In genomic region chr11:6628568-6628967, GRCm38 (mm10) we compare ENCODE assay signal across 8 mouse cellular contexts. TPM values are rescaled to one million over a fixed set of nuclear protein-coding genes. Genes with fewer than 3 reads are reported as not detected.
DNase-seq lines count a peak whose midpoint lies in the region; ATAC-seq lines count a peak whose summit lies in the region.

No protein-coding gene starts in this region.

- peak; percentile 25; the same call in 1 of the 2 replicates for ATAC-seq in hindbrain, embryonic 11.5 days (ENCODE audit: low FRiP score)
- ATAC-seq in hindbrain, embryonic 16.5 days: no peak
- no peak; the same call in 1 of the 2 replicates for ATAC-seq in liver, embryonic 13.5 days (ENCODE audit: low read depth)
- ATAC-seq in frontal cortex, adult (ENCODE audit: low TSS enrichment): no peak

- no peaks in the 10 kb centered on the region for H3K27me3 ChIP-seq in hindbrain, embryonic 11.5 days (ENCODE audit: control insufficient read depth, insufficient read depth, low read length)
- H3K27me3 ChIP-seq in hindbrain, embryonic 16.5 days (replicated peaks; ENCODE audit: control insufficient read depth, insufficient read depth, low read length): no peaks in the 10 kb centered on the region
- no peaks in the 10 kb centered on the region for H3K27me3 ChIP-seq in liver, embryonic 13.5 days

- no peak overlapping the region for H3K27ac ChIP-seq in hindbrain, embryonic 11.5 days (ENCODE audit: low read depth, low read length)
- no peak overlapping the region for H3K27ac ChIP-seq in hindbrain, embryonic 16.5 days (ENCODE audit: low read depth, low read length)
- H3K27ac ChIP-seq in liver, embryonic 13.5 days: peak overlapping the region; percentile 90; the same call in 1 of the 2 replicates

- no peak overlapping the region for H3K4me2 ChIP-seq in hindbrain, embryonic 11.5 days (replicated peaks; ENCODE audit: low read depth, low read length)
- H3K4me2 ChIP-seq in hindbrain, embryonic 16.5 days (ENCODE audit: low read length): no peak overlapping the region
- no peak overlapping the region for H3K4me2 ChIP-seq in liver, embryonic 13.5 days

- WGBS in hindbrain, embryonic 11.5 days: 23% methylated on average over 4 of the region's 4 CpGs
- WGBS in hindbrain, embryonic 16.5 days: 22% methylated on average over 4 of the region's 4 CpGs
- 23% methylated on average over 4 of the region's 4 CpGs for WGBS in liver, embryonic 13.5 days (ENCODE audit: insufficient replicate concordance)

- no peaks in the 10 kb centered on the region; the same call in 1 of the 2 replicates for H3K4me1 ChIP-seq in hindbrain, embryonic 11.5 days (replicated peaks; ENCODE audit: control insufficient read depth, insufficient read depth, low read length)
- H3K4me1 ChIP-seq in hindbrain, embryonic 16.5 days (ENCODE audit: control insufficient read depth, insufficient read depth, low read depth, low read length): peaks cover 22% of the 10 kb centered on the region
- H3K4me1 ChIP-seq in liver, embryonic 13.5 days (replicated peaks): peaks cover 43% of the 10 kb centered on the region

- H3K9me3 ChIP-seq in hindbrain, embryonic 11.5 days (ENCODE audit: control insufficient read depth, low read length): no peaks in the 10 kb centered on the region
- H3K9me3 ChIP-seq in hindbrain, embryonic 16.5 days (ENCODE audit: control insufficient read depth, low read length): no peaks in the 10 kb centered on the region
- no peaks in the 10 kb centered on the region for H3K9me3 ChIP-seq in liver, embryonic 13.5 days (replicated peaks)

- H3K9ac ChIP-seq in hindbrain, embryonic 11.5 days (ENCODE audit: low read depth, low read length): no peak overlapping the region
- no peak overlapping the region for H3K9ac ChIP-seq in hindbrain, embryonic 16.5 days (ENCODE audit: low read depth, low read length)
- no peak overlapping the region for H3K9ac ChIP-seq in liver, embryonic 13.5 days

- H3K36me3 ChIP-seq in hindbrain, embryonic 11.5 days (ENCODE audit: control insufficient read depth, insufficient read depth, low read length): 0 out of 2 replicates have a peak, but pooled peaks cover 2% of the 10 kb centered on the region
- peaks cover 5% of the 10 kb centered on the region; the same call in 1 of the 2 replicates for H3K36me3 ChIP-seq in hindbrain, embryonic 16.5 days (ENCODE audit: control insufficient read depth, insufficient read depth, low read length)
- H3K36me3 ChIP-seq in liver, embryonic 13.5 days: peaks cover 13% of the 10 kb centered on the region

- no peak overlapping the region for H3K4me3 ChIP-seq in hindbrain, embryonic 11.5 days (ENCODE audit: low read depth, low read length)
- no peak overlapping the region for H3K4me3 ChIP-seq in hindbrain, embryonic 16.5 days (ENCODE audit: low read length)
- no peak overlapping the region for H3K4me3 ChIP-seq in liver, embryonic 13.5 days (replicated peaks)

- DNase-seq in hindbrain, embryonic 11.5 days (ENCODE audit: low spot score): peak; percentile 74
- peak; percentile 76 for DNase-seq in CD4-positive, CD25-positive, alpha-beta regulatory T cell, adult 2 months (ENCODE audit: low read depth, low spot score)
- peak; percentile 70 for DNase-seq in adipocyte (ENCODE audit: low spot score)
- DNase-seq in embryo, embryonic 9.5 days (ENCODE audit: extremely low spot score): peak; percentile 67
- DNase-seq in liver, embryonic 13.5 days: peak; percentile 54
- DNase-seq in right cerebral cortex, adult 2 months (ENCODE audit: low spot score in 2 of 2): peak; percentile 31 to 35

RNA-seq across cellular contexts. Expression of gene Tbrg4, which starts 2.7 kb away (rescaled TPM):
- 31.8 and 34.6 TPM in 2 replicates for polyA plus RNA-seq in hindbrain, embryonic 11.5 days (2014; fragmentation: Nextera tagmentation; extraction: Ambion mirVana)
- 29.3 and 35.2 TPM in 2 replicates for polyA plus RNA-seq in hindbrain, embryonic 16.5 days (2015; fragmentation: Nextera tagmentation; extraction: Ambion mirVana)
- polyA plus RNA-seq in liver, embryonic 13.5 days (2015; fragmentation: Nextera tagmentation; extraction: Ambion mirVana): 46.1 and 46.2 TPM in 2 replicates

RNA-seq across cellular contexts. Expression of gene Wap, which starts 9.9 kb away (rescaled TPM):
- not detected in 2 replicates for polyA plus RNA-seq in hindbrain, embryonic 11.5 days (2014; fragmentation: Nextera tagmentation; extraction: Ambion mirVana)
- polyA plus RNA-seq in hindbrain, embryonic 16.5 days (2015; fragmentation: Nextera tagmentation; extraction: Ambion mirVana): not detected in 2 replicates
- polyA plus RNA-seq in liver, embryonic 13.5 days (2015; fragmentation: Nextera tagmentation; extraction: Ambion mirVana): not detected in 2 replicates

RNA-seq across cellular contexts. Expression of gene Nacad, which starts 22.7 kb away (rescaled TPM):
- polyA plus RNA-seq in hindbrain, embryonic 11.5 days (2014; fragmentation: Nextera tagmentation; extraction: Ambion mirVana): 44.3 and 44.8 TPM in 2 replicates
- polyA plus RNA-seq in hindbrain, embryonic 16.5 days (2015; fragmentation: Nextera tagmentation; extraction: Ambion mirVana): 72.1 and 81.0 TPM in 2 replicates
- polyA plus RNA-seq in liver, embryonic 13.5 days (2015; fragmentation: Nextera tagmentation; extraction: Ambion mirVana): 5.0 and 5.7 TPM in 2 replicates

RNA-seq across cellular contexts. Expression of gene Ramp3, which starts 29.8 kb away (rescaled TPM):
- 4.3 and 6.7 TPM in 2 replicates for polyA plus RNA-seq in hindbrain, embryonic 11.5 days (2014; fragmentation: Nextera tagmentation; extraction: Ambion mirVana)
- polyA plus RNA-seq in hindbrain, embryonic 16.5 days (2015; fragmentation: Nextera tagmentation; extraction: Ambion mirVana): 26.6 and 30.6 TPM in 2 replicates
- 0.15 TPM in 1 of 2 replicates, not detected in the other for polyA plus RNA-seq in liver, embryonic 13.5 days (2015; fragmentation: Nextera tagmentation; extraction: Ambion mirVana)
